Mouse (Mus musculus): ENCODE results near the gene Atp2c2.
A peak's percentile ranks its signal among the peaks of the same experiment; 100 is the strongest.

Atp2c2 gene

DNA sequence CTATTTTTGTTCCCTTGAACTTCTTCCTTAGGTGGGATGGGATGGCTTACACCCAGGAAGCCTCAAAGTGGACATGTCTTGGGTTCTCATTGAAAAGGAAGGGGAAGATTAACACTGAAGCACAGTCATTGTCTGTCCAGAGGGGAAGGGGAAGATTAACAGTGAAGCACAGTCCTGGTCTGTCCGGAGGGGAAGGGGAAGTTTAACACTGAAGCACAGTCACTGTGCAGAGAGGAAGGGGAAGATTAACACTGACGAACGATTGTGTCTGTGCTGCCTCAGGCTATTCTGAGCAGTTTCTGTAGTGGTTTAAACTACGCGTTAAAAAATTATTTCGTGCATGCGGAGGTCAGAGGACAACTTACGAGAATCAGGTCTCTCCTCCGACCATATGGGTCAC, 7.3 kb downstream of the Atp2c2 start:
- no peak for DNase-seq

- DNase-seq: no peak
Observed at GRCm38 (mm10) chr8:119708471-119708870, 8.7 kb downstream of the Atp2c2 start.

- DNase-seq: peak in 1 of 2 experiments; percentile 51
Observed at GRCm38 (mm10) chr8:119708878-119709702, 9.3 kb downstream of the Atp2c2 start.

DNA sequence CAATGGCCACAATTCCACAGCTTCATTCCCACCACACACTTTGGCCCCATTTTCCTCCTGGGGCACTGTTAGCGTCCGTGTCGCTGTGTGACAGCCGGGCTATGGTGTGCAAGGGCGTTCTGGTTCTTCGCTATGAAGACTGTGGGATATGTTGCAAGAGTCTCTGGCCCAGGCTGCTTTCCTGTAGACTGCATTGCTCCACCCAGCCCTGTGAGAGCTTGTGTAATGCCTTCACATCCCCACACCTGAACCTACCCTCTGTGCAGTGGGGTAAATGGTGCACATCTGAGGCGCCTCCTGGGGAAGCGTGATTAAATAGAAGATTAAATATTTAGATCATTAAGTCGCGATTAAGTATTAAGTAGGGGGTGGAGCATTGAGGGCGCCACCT, 9.9 kb downstream of the Atp2c2 start:
- DNase-seq: peak; percentile 51 to 64

- peak; percentile 54 to 73 for DNase-seq
Observed at GRCm38 (mm10) chr8:119712226-119712625, 12.4 kb downstream of the Atp2c2 start.

DNA sequence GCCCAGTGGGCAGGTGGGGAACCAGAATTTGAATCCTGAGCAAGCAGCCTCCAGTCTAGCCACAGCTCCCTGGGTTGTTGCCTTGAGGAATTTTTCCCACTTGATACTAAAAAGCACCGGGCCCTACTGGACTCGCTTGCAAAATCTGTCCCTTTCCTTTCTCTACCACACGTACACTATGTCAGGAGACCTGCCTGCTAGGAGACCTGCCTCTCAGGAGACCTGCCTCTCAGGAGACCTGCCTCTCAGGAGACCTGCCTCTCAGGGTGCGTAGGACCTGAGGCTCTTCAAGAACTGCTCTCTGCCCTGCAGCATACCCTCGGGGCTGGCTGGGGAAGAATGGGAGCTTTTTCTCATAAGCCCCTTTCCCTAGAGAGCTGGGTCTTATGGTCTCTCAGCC, 13.6 kb downstream of the Atp2c2 start:
- peak; percentile 42 to 63 for DNase-seq

GRCm38 (mm10) chr8:119715221-119715620, 15.4 kb downstream of the Atp2c2 start:
- DNase-seq: peak; percentile 79 to 92

DNA sequence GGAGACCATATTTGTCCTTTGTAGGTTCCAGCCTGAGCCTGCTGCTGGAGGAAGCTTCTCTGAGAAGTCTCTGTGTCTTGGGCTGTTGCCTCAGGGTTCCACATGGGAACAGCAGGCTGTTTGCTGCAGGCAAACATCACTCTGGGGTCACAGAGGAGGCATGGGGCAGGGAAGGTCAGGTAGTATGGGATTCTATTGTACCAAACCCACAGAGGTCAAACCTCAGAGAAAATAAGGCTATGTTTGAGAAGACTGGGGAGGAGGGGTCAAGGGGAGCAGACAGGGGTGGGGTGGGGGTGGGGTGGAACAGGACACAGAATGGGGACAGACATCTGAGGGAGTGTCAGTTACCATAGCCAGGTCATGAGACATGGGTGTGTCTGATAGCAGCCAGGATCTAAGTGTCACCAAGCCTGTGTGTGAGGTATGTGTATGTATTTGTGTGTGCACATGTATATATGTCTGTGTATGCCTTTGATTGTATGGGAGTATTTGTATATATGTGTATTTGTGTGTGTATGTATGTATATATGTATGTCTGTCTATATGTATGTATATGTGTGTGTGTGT, 17.0 kb downstream of the Atp2c2 start:
- peak; percentile 51 to 69 for DNase-seq

GRCm38 (mm10) chr8:119717765-119718164, 18.0 kb downstream of the Atp2c2 start:
- DNase-seq: peak; percentile 47 to 69

DNA sequence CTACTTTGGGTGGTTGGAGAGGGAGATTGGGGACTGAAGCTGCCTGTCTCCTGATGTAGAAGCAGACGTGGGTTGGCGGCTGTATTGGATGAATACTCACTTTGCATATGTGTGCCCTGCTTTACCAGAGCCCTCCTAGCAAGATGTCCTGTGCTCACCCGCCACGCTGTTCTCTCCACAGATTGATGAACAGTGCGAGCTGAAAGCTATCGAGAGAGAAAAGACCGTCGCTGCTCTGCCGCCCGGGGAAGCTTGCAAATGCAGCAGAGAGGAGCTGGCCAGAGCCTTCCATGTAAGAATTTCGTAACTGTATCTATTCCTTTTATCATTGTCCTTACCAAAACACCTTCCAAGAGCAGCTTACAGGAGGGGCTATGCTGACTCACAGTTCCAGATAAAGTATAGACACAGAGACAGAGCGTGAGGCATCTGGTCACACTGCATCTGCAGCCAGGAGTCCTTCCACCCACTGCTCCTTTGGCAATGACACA, 19.2 kb downstream of the Atp2c2 start:
- DNase-seq: no peak

DNA sequence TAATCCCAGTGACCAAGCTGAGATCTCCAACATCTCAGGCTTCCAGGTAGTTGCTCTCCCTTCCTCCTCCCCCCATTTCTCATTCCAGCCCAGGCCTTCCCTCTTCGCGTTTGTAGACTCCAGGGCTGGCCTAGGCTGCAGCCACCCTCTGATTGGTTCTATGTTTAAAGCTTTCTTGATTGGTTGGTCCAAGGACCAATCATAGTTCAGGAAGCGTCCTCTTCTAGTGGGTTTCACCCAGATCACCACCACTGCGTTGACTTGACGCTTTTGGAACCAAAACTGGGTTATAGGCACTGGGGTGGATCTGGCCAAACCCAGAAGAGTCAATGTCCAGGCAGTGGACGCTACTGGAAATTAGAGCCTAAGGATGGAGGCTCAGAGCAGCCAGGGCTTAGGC, 22.5 kb downstream of the Atp2c2 start:
- no peak for DNase-seq

DNA sequence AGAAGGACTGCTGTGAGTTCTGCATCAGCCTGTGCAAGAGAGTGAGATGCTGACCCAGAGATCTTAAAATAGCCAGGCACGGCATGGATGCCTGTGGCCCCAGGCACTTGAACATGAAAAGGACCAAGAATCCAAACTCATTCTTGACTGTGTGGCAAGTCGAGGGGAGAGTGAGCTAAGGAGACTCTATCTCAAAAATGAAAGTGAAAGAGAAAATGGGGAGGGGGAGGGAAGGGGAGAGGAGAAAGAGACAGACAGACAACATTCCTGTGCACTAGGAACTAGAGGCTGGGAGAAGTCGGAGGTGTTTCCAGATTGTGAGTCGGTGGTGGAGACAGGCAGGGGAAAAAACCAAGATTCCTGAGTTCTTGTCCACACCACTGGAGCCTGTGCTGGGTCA, 23.9 kb downstream of the Atp2c2 start:
- DNase-seq: no peak

DNA sequence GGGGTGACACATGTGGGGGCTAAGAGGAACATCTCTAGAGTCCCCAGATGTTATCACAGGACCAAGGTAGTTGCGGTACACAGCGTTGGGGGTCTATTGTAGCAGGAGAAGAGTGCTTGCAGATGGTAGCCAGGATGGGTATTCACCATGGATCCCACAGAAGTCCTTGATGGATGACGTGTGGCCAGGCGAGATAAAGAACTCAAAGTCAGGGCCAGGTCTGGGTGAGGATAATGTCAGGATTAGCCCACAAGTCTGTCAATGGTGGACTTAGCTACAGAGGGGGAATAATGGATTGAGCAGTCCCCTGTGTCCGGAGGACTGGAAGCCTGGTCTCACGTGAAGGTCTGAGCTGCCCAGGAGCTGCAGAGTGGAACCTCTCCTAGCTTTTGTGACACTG, 24.8 kb downstream of the Atp2c2 start:
- DNase-seq: no peak

DNA sequence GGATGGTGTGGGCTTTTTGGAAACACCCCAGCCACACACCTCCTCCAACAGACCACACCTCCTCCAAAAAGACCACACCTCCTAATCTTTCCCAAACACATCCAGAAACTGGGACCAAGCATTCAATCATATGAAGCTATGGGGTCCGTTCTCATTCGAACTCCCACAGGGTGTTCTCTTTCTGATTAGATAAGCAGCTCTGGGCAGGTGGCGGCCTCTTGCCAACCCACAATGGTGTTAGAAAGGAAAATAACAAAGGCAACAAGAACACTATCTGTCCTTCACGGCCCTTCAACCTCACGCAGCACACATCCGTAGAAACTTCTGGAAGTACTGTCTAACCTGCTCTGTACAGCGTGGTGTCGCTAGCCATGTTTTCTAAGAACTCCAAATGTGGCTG, 27.3 kb downstream of the Atp2c2 start:
- no peak for DNase-seq

DNA sequence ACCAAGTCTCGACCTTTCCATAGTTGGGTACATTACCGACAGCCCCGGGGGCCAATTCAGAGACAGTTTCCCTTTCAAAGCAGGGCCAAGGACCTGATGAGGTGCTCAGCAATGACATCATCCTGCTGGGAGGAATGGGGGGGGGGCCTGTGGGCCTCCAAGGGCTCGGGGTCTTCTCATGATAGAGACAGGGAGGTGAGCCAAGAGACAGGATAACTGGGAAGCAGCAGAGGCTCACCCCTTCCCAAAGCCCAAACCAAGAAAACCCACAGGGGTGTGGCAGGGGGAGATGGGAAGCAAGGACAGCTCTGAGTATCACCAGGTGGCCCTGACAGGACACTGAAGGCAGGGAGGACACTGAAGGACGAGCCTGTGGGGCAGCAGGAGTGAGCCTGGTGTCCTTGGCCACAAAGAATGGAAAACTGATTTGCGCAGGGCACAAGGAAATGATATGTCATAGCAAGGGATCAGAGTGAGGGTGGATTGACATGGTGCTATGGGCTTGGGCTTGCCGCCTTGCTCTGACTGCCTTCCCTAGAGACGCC, 28.6 kb downstream of the Atp2c2 start:
- no peak for DNase-seq

- DNase-seq: no peak
Observed at GRCm38 (mm10) chr8:119732072-119732471, 32.3 kb downstream of the Atp2c2 start.

GRCm38 (mm10) chr8:119736348-119736917, 36.6 kb downstream of the Atp2c2 start:
- DNase-seq: no peak

DNA sequence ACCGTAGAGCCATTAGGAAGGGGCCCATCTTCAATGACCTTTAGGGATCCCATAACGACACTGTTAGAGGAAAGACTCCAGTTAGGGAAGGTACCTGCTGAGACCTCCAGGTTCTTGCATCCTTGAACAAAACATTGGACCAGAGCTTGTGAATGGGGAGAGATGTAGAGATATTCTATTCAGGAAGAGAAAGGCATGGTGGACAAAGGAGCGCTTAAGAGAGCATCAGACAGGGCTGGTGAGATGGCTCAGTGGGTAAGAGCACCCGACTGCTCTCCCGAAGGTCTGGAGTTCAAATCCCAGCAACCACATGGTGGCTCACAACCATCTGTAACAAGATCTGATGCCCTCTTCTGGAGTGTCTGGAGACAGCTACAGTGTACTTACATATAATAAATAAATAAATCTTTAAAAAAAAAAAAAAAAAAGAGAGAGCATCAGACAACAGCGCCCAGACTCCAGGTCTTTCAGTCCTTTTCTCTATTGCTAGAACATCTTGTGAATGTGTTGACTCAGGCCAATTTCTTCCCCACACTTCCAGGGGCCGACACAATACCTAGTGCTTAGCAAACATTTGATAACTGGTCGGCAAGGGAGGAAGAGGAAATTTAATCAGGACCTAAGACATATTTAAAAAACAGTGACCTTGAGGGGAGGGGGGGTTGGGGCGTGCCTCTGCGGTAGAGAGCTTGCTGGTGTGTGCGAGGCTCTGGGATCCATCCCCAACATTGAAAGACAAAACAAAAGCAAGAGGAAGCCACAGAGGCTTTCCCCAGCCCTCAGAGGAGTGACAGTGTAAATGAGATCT, 37.5 kb downstream of the Atp2c2 start:
- DNase-seq: no peak

GRCm38 (mm10) chr8:119738129-119738907, 38.5 kb downstream of the Atp2c2 start:
- no peak for DNase-seq

- DNase-seq: peak in 1 of 2 experiments; percentile 24
Observed at GRCm38 (mm10) chr8:119740634-119741033, 40.8 kb downstream of the Atp2c2 start.

DNA sequence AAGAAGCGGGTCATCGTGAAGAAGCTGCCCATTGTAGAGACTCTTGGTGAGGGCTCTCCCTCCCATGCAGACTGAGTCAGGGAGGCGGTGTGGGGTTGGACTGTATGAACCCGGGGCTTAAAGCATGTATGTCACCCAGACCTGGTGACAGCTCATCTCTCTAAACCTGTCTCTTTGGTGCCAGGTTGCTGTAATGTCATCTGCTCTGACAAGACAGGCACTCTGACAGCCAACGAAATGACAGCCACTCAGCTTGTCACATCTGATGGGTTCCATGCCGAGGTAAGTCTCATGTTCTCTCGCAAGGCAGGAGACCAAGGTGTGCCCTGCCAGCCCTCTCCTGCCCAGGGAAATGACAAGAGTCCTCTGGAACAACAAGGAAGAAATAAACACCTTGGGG, 42.6 kb downstream of the Atp2c2 start:
- DNase-seq: no peak
